Mouse (Mus musculus): ENCODE data around the gene Rsph3a.

The Rsph3a gene

DNA sequence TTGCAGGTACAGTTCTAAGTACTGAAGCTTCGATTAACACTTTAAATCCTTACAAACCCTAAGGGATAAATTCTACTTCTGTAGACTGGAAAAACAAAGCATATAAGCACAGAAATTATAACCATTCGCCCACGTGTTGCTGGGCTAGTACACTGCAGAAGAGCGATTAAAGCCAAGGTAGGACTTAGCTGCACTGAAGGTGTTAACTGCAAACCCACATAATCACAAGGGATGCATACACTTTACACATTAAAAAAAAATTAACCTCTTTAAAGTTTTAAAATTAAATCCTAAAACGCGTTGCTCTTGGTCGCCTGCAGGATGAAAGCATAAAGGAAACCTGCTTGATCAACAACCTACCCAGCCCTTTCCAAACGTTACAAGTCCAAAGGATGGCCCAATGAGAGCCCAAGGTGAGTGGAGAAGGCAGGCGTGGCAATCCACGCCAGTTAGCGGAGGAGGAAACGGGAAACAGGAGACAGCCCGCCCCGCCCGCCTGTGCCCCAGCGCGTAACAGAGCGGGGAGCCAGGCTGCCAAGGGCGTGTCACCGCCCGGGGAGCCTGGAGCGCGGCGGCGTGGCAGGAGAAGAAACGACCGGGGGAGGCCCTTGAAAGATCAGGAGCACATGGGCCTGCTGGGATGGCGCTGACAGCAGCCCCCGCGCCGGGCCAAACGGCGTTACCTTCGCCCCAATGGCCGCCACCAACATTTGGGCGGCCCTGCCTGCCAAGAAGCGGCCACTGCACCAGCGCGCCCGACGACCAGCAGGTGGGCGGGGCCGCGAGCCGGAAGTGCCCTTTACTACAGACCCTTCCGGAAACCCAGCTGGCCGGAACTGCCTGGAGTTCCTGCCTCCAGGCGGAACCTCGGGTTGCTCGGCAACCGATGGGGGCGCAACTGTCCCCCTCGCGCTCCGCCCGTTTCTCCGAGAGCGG lies at the start of gene Rsph3a:
Gene Rsph3a (plus strand): TSS at position 498 of the 936 bp plus-strand sequence.
- peak; percentile 93 for DNase-seq (ENCODE audit: low read depth)

DNA sequence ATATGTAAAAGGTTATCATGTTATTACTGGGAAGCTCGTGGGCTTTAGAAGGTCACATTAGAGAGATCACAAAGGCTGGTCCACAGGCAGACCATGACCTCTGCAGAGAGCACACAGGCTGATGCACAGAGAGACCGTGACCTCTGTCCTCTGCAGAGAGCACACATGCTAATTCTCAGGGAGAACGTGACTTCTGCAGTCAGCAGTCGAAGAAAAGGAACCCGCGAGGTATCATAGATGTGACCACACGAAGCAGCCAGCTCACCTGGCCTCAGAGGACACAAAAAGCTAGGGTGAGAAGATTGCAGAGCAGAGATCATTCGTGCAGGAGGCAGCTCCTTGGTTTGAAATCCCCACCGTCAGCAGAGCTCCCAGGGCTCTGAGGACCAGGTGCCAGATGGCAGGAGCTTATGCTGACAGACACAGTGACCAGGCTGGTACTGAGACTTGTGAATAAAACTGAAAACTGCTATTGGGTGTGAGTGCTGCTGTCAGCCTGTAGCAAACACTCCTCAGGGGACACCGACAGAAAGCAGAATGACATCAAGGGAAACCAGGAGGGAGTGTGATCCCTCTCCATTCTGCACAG lies 49.3 kb upstream of the Rsph3a start:
- DNase-seq (ENCODE audit: low read depth) = no peak

DNA sequence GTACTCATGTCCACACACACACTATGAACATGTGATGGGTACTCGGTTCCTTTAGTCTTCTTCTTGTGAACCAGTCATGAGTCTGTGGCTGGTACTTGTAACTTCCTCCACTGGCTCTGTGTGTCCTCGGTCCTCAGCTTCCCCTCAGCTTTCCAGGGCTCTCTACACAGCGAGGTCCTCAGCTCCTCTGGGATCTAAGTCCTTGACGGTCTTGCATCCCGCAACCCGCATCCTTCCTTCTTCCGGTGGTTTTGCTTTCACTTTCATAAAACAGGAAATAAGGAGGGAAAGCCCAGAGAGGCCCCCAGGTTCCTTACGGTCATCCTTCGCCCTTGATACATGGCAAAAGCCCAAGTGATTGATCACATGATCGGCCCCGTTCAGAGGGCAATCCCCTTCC lies 48.3 kb upstream of the Rsph3a start:
- DNase-seq (ENCODE audit: low read depth) = no peak

DNA sequence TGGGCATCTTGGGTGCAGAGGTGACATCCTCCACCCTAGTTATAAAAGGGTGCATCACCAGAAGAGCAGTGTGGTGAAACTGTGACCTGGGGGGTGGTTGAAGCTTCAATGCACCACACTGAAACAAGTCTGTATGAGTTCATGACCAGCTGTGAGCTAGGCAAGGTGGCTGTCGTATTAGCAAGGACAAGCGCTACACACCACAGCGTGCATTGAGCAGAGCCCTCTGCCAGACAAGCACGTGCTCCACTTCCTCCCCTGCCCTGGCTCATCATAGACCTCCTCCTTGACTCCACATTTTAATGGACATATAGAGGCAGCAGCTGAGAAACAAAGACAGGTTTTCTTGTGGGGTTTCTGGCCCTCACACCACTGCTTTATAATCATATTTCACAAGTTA lies 47.7 kb upstream of the Rsph3a start:
- DNase-seq (ENCODE audit: low read depth) = no peak

DNA sequence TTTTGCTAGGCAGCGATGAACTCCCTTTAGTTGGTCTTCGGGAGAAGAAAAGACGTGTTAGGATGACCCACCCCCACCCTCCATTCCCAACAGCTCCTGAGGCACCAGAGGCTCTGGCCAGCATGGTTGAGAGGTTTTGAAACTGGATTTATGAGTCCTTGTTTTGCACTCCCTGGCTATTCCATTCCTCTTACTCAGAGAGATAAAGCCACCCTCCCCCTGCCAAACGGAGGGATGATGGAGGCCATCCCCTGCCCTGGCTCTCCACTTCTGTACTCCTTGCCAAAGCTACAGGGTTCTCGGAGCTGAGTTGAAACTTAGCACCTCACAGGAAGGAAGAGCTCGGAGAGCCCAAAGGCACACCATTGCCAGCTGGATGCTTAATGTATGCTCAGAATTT lies 46.2 kb upstream of the Rsph3a start:
- no peak for DNase-seq (ENCODE audit: low read depth)

DNA sequence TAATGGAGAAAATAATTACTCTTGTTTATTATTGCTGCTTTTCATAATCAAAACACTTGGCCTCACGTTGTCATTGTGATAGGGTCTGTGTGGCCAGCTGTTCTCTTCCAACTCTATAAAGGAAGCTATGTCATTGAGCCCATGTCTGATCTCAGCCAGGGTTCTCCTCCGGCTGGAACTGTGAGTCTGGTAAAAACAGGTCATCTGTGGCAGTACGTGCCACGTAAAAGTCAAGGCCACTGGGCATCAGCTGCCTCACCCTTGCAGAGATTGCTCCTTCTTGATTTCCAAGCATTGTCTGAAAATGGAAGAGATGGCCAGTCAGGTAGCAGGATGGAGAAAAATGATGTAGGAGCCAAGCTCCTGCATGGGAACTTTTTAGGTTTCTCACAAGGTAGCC lies 45.5 kb upstream of the Rsph3a start:
- DNase-seq (ENCODE audit: low read depth) = no peak

DNA sequence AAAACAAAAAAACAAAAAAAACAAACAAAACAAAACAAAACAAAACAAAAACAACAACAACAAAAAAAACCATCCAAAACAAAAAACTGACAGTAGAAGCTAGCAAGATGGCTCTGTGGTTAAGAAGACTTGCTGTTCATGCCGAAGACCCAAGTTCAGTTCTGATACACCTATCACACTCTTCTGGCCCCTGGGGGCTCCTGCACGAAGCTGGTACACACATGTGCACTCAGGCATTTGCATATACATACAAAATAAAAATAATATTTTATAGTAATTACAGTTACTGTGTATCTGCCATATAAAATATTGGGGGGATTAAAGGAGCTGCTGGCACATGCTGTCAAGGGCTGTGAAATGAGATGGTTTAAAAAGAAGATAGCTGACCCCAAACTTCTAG lies 43.9 kb upstream of the Rsph3a start:
- DNase-seq (ENCODE audit: low read depth) = no peak

DNA sequence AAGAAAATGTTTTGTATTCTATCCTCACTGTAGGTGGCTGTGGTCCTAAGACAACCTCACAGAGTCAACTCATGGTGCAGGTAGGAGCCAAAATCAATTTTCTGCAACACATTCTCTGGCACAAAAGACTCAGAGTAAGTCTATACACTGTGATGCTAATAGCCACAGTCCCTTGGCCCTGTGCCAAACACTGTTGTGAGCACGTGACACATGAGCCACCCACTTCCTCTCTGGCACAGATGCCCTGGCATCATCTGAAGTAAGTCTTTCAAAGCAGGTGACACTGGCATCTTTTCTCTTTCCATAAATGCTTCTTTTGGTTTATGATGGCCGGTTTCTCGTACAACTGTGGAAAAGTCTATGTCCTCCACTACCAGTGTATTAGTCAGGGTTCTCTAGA lies 43.1 kb upstream of the Rsph3a start:
- DNase-seq (ENCODE audit: low read depth) = peak; percentile 62

DNA sequence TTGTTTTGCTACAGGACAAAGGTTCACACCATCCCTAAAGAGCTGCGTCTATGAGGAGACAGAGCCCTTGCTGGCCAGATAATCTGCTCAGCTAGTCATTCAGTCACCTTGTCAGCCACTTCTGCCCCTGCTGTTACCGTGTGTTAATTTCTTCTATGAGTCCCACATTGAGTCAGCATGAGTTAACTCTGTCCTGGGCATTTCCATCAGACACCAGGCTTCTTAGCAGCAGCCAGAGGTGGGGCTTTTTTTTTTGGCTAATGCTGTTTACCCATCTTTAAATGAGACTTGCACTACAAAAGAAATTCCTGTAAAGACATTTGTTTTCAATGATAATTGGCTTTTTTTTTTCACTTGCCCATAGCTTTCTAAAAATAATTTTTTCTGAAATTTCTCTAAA lies 40.4 kb upstream of the Rsph3a start:
- DNase-seq (ENCODE audit: low read depth) = no peak

DNA sequence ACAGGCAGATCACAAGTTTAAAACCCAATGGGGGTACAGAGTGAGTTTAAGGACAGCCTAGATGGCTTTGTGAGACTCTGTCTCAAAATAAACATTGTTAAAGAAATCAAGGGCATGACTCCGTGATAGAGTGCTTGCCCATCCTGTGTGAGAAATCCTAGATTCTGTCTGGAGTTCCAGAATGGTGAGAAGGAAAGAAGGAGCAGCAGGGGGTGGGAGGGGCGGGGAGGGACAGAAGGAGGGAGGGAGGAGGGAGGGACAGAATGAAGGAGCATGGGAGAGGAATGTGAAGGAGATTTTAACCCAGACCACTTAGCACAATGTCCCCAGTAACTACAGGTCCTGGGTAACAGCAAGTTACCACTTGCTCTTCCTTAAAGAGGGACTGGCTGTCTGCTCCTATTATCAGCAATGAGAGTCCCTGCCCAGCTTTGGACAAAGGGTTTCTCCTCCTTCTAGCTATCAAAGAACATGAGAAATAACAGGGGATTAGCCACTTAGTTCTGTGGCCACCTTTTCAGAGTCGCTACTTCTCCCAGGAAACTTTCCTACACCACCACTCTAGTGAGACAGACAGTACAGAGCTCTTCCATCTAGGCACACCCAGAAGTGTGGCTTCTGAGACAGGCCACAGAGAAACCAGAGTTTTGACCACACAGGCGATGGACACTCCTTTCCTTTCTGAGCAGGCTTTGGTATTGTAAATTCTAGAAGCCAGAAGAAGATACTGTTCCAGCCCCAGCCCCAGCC lies 39.3 kb upstream of the Rsph3a start:
- no peak for DNase-seq (ENCODE audit: low read depth)

DNA sequence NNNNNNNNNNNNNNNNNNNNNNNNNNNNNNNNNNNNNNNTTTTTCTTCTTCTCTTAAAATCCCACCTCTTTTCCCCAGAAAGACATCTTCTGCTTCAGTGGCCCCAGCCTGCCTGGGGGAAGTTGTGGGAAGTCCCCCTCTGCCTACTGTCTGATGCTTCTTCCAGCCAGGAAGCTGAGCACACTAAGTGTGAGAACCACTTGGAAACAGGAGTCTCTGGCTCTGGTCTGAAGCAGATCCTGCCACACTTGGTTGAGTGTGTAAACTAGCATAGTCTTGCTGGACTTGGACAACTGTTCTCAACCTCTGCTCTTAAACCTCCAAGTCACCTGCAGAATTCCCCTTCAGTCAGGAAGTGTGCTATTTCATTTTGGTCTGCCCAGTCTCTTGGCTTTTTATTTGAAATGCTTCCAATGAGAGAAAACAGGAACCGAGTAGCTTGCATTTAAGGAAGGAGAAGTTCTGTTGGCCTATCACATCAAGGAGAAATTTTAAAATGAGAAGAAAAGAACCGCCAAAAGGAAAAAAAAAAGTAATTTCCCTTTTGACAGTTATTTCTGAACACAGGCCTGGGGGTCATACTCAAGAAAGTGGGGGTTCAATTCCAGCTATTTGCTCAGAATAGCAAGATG lies 30.7 kb upstream of the Rsph3a start:
- DNase-seq (ENCODE audit: low read depth) = peak; percentile 16

DNA sequence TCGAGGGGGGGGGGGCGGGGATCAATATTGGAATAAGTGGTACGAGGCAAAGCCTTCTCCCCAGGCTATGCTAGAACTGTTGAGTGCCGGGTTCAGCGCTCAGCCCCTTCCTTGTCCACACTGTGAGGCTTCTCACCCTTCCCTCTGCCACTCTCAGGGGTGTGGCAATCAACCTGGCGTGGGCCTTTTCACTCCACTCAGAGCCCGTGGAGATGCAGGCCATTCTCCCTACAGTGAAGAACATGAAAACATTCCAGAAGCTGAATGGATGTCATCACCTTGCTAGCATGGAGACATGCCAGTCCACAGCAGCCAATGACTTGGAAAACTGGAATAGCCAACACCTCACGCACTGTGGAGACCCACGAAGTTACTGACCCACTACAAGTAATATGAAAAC lies 29.6 kb upstream of the Rsph3a start:
- DNase-seq (ENCODE audit: low read depth) = no peak

DNA sequence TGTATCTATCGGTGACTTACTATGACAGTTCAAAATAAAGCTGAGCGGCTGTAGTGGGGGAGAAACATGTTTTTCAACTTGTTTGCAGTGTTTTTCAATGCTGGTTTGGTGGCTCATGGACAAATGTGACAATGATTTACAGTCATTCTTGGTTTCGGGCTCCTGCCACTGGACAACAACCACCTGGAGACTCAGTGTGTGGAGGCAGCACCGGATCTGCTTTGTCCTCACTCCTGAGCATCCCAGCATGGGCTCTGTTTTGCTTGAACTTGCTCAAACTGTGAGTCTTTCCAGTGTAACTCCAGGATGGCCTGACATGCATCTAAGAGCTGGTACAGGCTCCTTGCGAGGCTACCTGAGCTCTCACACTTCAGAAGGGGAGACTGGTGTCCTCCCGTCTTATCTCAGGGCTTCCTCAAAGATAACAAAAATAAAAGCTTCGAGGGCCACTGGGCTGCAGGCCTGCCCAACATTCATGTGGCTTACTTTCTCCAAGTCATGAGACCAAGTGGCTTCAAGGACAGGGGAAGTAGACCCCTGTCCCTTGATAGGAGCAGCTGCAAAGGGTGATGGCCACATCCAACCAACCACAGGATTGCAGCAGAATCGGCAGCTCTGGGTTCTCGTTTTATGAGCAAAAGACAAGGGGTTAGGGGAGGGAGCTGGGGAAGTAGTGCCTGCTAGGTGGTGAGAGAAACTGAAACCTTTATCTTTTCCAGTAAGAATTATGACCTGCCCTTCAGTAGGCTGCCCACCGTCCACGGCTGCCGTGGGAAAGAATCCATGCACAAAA lies 28.4 kb upstream of the Rsph3a start:
- peak; percentile 75 for DNase-seq (ENCODE audit: low read depth)

DNA sequence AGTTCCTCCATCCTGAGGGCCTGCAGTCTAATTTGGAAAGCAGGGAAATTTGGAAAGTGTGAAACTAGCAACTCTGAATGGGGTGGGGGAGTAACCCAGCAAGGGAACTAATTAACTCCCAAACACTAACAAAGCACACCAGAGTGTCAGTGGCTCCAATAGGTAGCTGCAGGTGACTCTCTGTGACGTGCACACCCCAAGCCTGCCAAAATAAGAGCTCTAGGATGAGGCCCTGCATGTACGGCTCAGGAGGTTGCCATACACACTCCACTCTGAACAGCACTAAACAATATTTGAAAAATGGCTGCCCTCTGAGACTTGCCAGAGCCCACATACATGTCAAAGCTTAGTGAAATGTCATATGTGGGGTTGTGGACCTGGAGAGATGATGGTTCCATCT lies 27.1 kb upstream of the Rsph3a start:
- no peak for DNase-seq (ENCODE audit: low read depth)

DNA sequence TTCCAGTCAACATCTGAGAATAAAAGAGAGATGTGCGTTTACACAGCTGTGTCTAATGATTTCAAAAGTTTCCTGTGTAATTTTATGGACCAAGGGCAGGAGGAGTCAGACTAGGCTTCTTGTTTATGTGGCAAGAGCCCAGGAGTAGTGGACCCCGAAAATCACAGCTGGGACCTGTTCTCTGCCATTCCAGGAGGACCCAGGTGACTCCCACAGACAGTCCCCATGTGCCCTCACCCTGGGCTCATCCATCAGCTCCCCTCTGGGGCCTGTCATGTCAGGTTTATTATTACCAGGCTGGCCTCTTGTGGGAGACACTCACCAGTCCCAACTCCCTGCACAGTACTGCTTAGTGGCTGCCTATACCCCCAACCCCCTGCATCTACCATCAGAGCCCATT lies 26.2 kb upstream of the Rsph3a start:
- DNase-seq (ENCODE audit: low read depth) = no peak

DNA sequence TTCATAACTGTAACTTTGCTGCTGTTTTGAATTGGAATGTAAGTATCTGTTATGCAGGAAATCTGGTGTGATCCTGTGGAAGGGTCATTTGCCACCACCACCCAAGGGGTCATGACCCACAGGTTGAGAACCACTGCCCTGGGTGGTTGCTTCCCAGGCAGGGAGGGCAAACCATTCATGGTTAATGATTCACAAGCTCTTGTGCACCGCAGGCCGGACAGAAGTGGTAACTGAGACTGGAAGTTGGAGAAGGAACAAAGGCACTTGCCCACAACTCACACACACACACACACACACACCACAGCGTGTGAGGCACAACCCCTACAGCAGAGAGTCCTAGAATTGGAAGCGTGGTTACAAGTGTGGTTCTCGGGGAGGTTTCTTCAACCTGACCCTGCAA lies 22.9 kb upstream of the Rsph3a start:
- DNase-seq (ENCODE audit: low read depth) = peak; percentile 16

DNA sequence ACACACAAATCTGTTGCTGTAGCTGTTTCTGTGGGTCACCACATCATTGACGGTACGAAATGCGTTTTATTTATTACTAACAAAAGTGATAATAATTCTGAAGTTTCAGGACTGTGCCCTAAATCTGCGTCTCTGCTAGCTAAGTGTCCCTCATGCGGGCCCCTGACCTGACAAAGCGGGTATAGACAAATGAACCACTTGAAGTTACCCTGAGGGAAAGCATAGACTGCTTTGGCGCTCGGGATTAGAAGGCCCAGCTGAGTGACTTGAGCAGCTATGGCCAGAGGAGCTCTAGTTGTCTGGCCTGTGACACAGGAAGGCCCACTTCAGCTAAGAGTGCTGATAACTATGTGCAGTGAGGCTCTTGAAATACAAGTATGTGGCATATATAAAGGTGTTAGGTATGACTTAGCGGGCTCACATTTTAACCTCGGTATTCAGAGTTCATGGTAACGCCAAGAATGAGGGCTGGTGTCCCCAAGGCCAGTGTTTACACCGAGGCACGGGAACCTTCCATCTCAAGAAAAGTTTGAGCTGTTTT lies 21.2 kb upstream of the Rsph3a start:
- no peak for DNase-seq (ENCODE audit: low read depth)

DNA sequence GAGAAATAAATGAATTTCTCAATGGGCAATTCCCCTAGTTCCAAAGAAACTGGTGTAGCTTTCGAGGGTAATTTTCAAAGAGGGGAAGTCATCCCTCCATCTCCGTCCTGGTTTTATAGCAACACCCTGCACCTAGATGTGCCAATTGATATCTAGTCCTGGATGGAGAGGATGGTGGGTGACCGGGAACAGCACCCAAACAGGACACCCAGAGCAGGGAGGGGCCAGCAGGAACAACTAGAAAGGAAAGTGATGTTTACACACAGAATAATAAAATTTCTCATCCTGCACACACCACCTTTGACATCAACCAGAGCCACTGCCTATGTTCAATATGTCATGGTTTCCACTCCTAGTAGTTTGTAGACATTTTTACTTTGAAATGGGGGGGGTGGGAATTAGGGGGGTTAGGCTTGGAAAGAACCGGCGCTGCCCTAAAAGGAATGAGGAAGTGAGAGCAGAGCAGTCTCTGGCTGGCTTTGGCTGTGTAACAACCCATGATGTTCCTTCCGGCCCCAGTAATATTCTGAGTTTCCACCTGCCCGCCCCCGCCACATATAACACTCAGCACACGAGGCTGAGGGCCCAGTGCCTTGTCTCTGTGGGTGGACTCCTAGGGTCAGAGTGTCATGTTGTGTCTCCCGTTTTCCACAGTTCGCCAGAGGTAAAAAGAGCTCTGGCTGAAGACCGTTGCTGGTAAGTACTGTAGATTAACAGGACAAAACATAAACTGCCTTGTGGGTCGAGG lies 19.8 kb upstream of the Rsph3a start, which contains the start of gene Tagap:
Gene Tagap (plus strand): TSS at position 588 of the 748 bp plus-strand sequence.
- DNase-seq (ENCODE audit: low read depth) = peak; percentile 63

DNA sequence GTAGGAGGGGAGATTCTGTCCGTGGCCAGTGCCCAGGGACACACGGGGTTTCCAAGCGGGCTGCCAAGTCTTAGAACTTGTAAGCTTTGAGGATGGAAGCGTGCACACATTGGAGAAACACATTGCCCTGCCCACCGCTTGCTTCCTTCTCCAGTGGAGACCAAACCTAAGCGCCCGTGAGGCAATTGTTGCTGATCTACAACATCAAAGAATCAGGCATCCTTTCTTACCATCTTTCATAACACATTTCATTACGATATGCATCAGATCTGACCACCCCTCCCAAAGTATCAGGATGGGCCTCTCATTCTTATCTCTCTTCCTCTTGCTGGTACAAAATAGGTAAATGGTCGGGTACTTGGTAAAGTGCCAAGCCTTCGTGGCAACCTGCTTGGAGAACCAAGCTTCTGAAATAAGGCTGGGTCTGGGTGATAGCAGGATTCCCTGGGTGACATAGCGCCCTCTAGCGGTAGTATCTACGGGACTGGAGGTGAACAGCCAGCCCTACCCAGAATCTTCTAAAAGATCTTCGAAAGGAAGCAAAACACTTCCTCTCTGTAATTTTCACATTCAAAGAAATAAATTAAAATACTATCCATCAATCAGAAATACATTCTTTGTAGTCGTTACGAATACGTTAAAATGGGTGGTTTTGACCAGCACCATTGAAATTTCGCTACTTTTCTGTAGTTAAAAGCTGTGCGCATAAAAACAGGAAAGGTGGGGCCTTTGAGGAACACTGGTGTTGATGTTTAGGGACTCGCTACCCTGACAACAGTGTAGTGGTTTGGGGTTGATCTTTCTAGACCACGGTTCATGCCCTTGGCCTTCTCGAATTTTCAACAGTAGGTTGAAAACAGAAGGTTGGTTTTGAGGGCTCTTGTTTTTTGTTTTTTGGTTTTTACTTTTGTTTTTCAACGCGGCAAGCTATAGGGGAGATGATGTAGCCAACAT lies 17.6 kb upstream of the Rsph3a start:
- DNase-seq (ENCODE audit: low read depth) = peak; percentile 94

Measured in 416B (cell line).